Mouse (Mus musculus) heart, embryonic 10.5 days (tissue): ENCODE results near the gene Gm21190. TPM values are rescaled to one million over a fixed set of nuclear protein-coding genes. Genes with fewer than 3 reads are reported as not detected.

ENCODE experiments used
- polyA plus RNA-seq: library from polyadenylated mRNA; unstranded; fragments of >200 nt; fragmentation: Nextera tagmentation; extraction: Ambion mirVana; gene quantifications from 2 replicates; pipeline ENCODE4 v1.2.1, GENCODE M21; 2016

Gene Gm21190
- polyA plus RNA-seq, 1 experiment from 2014 or later, result not detected

Other genes with a start within 250 kb of the Gm21190 start
- gene Gm21149, start 52.7 kb downstream of the Gm21190 start, polyA plus RNA-seq, result 0.21 and 0.25 TPM in 2 replicates
- 0.16 and 0.48 TPM in 2 replicates for gene Gm21083, start 48.1 kb upstream of the Gm21190 start, polyA plus RNA-seq
- not detected in 2 replicates for gene Speer4d, start 89.8 kb upstream of the Gm21190 start, polyA plus RNA-seq
- not detected in 2 replicates for gene 4930572O03Rik, start 127.8 kb upstream of the Gm21190 start, polyA plus RNA-seq
- not detected in 2 replicates for gene Speer4c, start 185.0 kb upstream of the Gm21190 start, polyA plus RNA-seq